Mouse (Mus musculus) erythroblast, embryonic 14.5 days (primary cell): ENCODE measurements around the gene Ttc37.

Experiments used
- GATA1 ChIP-seq: IDR thresholded peaks from 2 replicates; pipeline ENCODE4 v1.6.1; 2012; ENCODE audit warnings: low read length, inconsistent platforms, mixed read lengths
- TAL1 ChIP-seq: IDR thresholded peaks from 3 replicates; pipeline ENCODE4 v1.6.1; 2012; ENCODE audit warnings: low read length, inconsistent platforms, mixed read lengths

DNA sequence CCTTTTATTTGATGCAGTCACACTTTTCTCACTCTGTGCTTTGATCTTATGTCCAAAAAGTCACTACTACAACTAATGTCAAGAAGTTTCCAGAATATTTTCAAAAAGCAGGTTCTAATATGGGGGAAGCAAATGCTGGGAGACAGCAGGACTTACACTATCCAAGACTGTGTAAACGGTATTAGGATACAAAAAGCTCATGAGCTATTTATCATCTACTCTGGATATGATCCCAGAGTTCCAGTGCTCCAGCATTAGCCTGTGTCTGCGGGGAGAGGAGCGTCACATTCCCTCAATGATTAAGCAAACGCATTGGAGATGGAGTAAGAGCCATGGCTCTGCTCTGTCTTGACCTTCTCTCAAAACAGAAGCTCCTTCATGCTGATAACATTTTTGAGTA, 101.4 kb downstream of the Ttc37 start:
- TF ChIP-seq GATA1 (no peak), TAL1 (no peak)
